Mouse (Mus musculus): ENCODE results near the gene Vmn1r127. TPM values are rescaled to one million over a fixed set of nuclear protein-coding genes. Genes with fewer than 3 reads are reported as not detected.
"Not testable (repeated sequence)": the region's sequence is repeated elsewhere in the genome, so short reads cannot be mapped to it uniquely, and the experiment has no call there.

Vmn1r127 gene
- polyA plus RNA-seq (2015; fragmentation: Nextera tagmentation; extraction: Ambion mirVana) = not detected in 2 replicates

DNA sequence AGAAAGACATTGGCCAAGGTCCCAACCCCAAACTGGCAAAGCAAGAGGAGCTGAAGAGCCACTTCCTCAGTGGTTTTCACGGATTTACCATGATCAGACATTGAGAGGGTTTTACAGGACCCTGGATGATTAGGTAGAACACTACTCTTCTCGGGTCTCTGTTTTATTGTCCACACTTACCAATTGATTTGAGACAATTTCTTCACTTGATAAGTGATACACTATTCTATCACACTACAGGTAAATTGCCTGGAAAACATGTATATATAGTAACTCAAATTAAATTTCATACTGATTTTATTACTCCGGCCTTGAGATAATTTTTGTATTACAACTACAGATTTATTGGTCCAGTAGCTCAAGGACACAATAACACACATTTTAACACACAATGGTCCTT lies at the start of gene Vmn1r127:
TSS of gene Vmn1r127 (minus strand) at position 101 of the 400 bp plus-strand sequence.
- not testable (repeated sequence) for H3K4me3 ChIP-seq (replicated peaks); H3K4me1 ChIP-seq (replicated peaks); H3K9me3 ChIP-seq; H3K9ac ChIP-seq; H3K4me2 ChIP-seq (replicated peaks); H3K27me3 ChIP-seq (replicated peaks); H3K36me3 ChIP-seq; H3K27ac ChIP-seq; ATAC-seq
- no CpG with 5 or more reads among the region's 3 CpGs for WGBS

DNA sequence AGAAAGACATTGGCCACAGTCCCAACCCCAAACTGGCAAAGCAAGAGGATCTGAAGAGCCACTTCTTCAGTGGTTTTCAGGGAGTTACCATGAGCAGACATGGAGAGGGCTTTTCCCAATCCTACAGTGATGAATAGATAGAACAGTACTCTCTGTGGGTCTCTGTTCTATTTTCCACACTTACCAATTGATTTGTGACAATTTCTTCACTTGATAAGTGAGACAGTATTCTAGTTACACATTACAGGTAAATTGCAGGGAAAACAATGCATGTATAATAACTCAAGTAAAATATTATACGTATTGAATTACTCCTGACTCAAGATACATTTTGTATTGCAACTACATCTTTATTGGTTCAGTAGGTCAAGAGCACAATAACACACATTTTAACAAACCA lies 41.5 kb upstream of the Vmn1r127 start, which contains the start of gene Vmn1r129:
TSS of gene Vmn1r129 (minus strand) at position 101 of the 400 bp plus-strand sequence.
- H3K4me1 ChIP-seq (replicated peaks); H3K9me3 ChIP-seq; ATAC-seq; H3K27ac ChIP-seq; H3K9ac ChIP-seq; H3K4me3 ChIP-seq (replicated peaks); H3K36me3 ChIP-seq; H3K27me3 ChIP-seq (replicated peaks); H3K4me2 ChIP-seq (replicated peaks): not testable (repeated sequence)
- WGBS = no CpG with 5 or more reads among the region's 1 CpGs

DNA sequence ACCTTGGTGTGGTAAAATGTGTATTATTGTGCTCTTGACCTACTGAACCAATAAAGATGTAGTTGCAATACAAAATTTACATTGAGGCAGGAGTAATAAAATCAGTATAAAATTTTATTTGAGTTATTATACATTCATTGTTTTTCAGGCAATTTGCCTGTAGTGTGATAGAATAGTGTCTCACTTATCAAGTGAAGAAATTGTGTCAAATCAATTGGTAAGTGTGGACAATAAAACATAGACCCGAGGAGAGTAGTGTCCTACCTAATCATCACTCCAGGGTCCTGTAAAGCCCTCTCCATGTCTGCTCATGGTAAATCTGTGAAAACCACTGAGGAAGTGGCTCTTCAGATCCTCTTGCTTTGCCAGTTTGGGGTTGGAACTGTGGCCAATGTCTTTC lies 29.4 kb upstream of the Vmn1r127 start, which contains the start of gene Vmn1r128:
TSS of gene Vmn1r128 (plus strand) at position 301 of the 400 bp plus-strand sequence.
- not testable (repeated sequence) for H3K9ac ChIP-seq; H3K4me2 ChIP-seq (replicated peaks); H3K27me3 ChIP-seq (replicated peaks); H3K36me3 ChIP-seq; H3K27ac ChIP-seq; H3K4me1 ChIP-seq (replicated peaks); ATAC-seq; H3K4me3 ChIP-seq (replicated peaks); H3K9me3 ChIP-seq
- 77% methylated on average over 1 of the region's 1 CpGs for WGBS

DNA sequence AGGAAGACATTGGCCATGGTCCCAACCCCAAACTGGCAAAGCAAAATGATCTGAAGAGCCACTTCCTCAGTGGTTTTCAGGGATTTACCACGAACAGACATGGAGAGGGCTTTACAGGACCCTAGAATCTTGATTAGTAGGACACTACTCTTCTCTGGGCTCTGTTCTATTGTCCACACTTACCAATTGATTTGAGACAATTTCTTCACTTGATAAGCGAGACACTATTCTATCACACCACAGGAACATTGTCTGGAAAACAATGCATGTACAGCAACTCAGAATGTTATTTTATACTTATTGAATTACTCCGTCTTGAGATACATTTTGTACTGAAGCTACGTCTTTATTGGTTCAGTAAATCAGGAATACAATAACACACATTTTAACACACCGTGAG lies 18.3 kb downstream of the Vmn1r127 start, which contains the start of gene Vmn1r126:
TSS of gene Vmn1r126 (minus strand) at position 101 of the 400 bp plus-strand sequence.
- not testable (repeated sequence) for H3K9me3 ChIP-seq

DNA sequence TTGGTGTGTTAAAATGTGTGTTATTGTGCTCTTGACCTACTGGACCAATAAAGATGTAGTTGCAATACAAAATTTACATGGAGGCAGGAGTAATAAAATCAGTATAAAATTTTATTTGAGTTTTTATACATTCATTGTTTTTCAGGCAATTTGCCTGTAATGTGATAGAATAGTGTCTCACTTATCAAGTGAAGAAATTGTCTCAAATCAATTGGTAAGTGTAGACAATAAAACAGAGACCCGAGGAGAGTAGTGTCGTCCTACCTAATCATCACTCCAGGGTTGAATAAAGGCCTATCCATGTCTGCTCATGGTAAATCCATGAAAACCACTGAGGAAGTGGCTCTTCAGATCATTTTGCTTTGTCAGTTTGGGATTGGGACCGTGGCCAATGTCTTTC lies 47.8 kb downstream of the Vmn1r127 start, which contains the start of gene Vmn1r125:
TSS of gene Vmn1r125 (plus strand) at position 301 of the 400 bp plus-strand sequence.
- H3K27ac ChIP-seq; H3K4me1 ChIP-seq (replicated peaks); H3K9ac ChIP-seq; H3K36me3 ChIP-seq; H3K4me3 ChIP-seq (replicated peaks); H3K4me2 ChIP-seq (replicated peaks); ATAC-seq; H3K27me3 ChIP-seq (replicated peaks); H3K9me3 ChIP-seq: not testable (repeated sequence)
- 69% methylated on average over 3 of the region's 3 CpGs for WGBS

More for the DNA sequence above, 18.3 kb downstream of the Vmn1r127 start, which contains the start of gene Vmn1r126:
- not testable (repeated sequence) for H3K27me3 ChIP-seq (replicated peaks); H3K4me1 ChIP-seq (replicated peaks); H3K4me2 ChIP-seq (replicated peaks); ATAC-seq; H3K4me3 ChIP-seq (replicated peaks); H3K27ac ChIP-seq; H3K36me3 ChIP-seq; H3K9ac ChIP-seq
- no CpG with 5 or more reads among the region's 5 CpGs for WGBS

Other genes with a start within 250 kb of the Vmn1r127 start
- gene Vmn1r121, start 221.3 kb downstream of the Vmn1r127 start, polyA plus RNA-seq (2015; fragmentation: Nextera tagmentation; extraction: Ambion mirVana) = not detected in 2 replicates
- gene Vmn1r122, start 185.7 kb downstream of the Vmn1r127 start, polyA plus RNA-seq (2015; fragmentation: Nextera tagmentation; extraction: Ambion mirVana) = not detected in 2 replicates
- not detected in 2 replicates for gene Vmn1r123, start 157.7 kb downstream of the Vmn1r127 start, polyA plus RNA-seq (2015; fragmentation: Nextera tagmentation; extraction: Ambion mirVana)
- not detected in 2 replicates for gene Gm5157, start 129.4 kb downstream of the Vmn1r127 start, polyA plus RNA-seq (2015; fragmentation: Nextera tagmentation; extraction: Ambion mirVana)
- not detected in 2 replicates for gene Vmn1r124, start 59.2 kb downstream of the Vmn1r127 start, polyA plus RNA-seq (2015; fragmentation: Nextera tagmentation; extraction: Ambion mirVana)
- not detected in 2 replicates for gene Vmn1r125, start 47.7 kb downstream of the Vmn1r127 start, polyA plus RNA-seq (2015; fragmentation: Nextera tagmentation; extraction: Ambion mirVana)
- not detected in 2 replicates for gene Vmn1r126, start 18.4 kb downstream of the Vmn1r127 start, polyA plus RNA-seq (2015; fragmentation: Nextera tagmentation; extraction: Ambion mirVana)
- not detected in 2 replicates for gene Vmn1r128, start 29.5 kb upstream of the Vmn1r127 start, polyA plus RNA-seq (2015; fragmentation: Nextera tagmentation; extraction: Ambion mirVana)
- gene Vmn1r129, start 41.4 kb upstream of the Vmn1r127 start, polyA plus RNA-seq (2015; fragmentation: Nextera tagmentation; extraction: Ambion mirVana) = not detected in 2 replicates
- gene Gm6882, start 112.9 kb upstream of the Vmn1r127 start, polyA plus RNA-seq (2015; fragmentation: Nextera tagmentation; extraction: Ambion mirVana) = not detected in 2 replicates
- not detected in 2 replicates for gene Vmn1r130, start 191.9 kb upstream of the Vmn1r127 start, polyA plus RNA-seq (2015; fragmentation: Nextera tagmentation; extraction: Ambion mirVana)
- gene Vmn1r131, start 226.2 kb upstream of the Vmn1r127 start, polyA plus RNA-seq (2015; fragmentation: Nextera tagmentation; extraction: Ambion mirVana) = not detected in 2 replicates

All from intestine, embryonic 15.5 days (tissue).